Mouse (Mus musculus): ENCODE data around the gene Sfxn5.

Sfxn5 gene

DNA sequence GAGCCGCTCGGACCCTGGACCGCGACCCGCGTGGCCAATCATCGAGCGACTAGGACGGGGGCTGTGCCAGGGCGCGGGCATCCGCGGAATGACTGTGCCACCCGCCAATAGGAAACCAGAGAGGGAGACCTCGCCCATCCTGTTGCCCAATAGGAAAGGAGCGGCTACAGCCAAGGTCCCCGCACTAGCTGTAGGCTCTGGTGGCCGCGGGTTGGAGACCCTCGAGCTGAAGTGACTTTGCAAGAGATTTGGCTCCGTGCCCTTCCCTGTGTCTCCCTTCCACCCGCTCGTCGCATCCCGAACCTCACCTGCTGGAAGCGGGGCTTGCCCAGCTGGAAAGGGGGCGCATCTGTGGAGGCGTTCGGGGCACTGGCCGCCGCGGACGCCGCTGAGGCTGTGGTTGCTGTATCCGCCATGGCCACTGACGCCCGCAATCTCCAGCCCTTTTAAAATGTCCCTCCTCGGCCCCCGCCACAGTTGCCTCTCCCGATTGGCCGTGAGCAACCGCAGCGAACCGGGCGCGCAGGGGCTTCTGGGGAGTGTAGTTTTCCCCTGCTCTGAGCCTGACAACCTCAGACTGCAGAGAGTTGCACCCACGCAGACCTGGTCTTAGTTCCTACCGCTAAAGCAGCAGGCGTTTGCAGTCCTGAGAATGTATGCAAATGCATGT, at the start of gene Sfxn5:
TSS of gene Sfxn5 (minus strand) at position 423 of the 670 bp plus-strand sequence.
- peak; percentile 96 for DNase-seq

DNA sequence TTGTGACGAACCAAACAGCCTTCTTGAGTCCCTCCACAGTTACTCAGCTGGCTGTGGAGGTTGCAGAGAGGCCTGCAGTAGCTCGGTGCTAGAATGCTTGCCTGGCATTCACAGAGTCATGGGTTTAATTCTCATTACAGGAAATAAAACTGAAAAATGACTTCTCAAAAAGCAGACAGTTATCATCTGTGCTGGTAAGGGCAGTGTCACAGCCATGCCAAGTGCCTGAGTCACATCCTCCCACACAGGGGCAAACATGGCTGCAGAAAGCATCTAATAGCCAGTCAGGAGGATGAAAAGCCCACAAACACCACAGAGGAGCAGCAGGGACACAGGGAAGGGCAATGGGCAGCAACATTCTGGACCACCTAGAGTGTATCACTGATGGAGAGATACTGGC, 49.6 kb upstream of the Sfxn5 start:
- DNase-seq, result no peak

DNA sequence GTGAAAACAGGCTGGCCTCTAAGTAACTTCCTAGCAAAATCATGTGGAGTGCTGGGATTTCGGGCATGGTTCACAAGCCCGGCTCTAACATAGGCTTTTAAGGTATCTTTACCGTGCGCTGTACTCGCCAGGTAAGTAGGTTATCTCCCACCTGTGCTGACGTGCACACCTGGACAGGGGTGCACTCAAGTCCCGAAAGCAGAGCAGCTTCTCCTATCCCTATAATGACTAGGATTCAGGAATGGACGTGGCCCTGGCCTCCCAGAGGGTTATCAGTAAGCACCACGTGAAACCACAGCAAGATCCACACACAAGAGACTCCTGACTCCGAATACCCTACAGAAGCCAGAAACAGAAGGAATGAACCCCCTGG, 48.4 kb upstream of the Sfxn5 start:
- no peak for DNase-seq

DNA sequence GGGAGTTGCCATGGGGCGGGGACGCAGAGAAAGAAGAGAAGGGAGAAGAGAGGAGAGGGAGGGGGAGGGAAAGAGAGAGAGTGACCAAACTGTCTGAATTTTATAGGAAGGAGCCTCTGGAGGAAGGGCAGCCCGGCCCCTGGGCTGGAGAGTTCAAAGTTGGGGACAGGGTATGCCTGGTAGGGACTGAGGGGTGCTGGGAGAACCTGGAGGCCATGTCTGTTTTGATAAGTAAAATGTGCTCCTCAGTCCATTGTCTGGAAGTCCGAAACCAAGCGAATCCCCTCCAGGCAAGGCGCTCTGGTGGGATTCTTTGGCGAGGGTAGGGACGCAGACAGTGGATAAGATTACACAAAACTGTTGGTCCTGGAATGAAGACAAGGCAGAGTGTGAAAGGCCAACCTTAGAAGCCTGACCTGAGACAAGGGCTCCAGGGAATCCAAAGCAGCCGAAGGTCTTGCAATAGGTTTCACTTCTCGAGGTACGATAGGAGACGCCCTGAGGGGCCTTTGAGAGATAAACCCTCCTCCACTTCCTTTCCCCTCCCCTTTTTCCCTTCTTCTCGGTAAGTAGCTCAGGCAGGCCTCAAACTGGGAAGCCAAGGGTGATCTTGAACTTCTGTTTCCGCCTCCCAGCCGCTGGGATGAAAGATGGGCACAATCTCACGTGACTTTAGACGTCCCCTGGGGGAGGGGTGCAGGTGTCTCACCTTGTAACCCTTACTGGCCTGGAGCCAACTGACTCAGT, 47.9 kb upstream of the Sfxn5 start:
- peak; percentile 29 for DNase-seq

DNA sequence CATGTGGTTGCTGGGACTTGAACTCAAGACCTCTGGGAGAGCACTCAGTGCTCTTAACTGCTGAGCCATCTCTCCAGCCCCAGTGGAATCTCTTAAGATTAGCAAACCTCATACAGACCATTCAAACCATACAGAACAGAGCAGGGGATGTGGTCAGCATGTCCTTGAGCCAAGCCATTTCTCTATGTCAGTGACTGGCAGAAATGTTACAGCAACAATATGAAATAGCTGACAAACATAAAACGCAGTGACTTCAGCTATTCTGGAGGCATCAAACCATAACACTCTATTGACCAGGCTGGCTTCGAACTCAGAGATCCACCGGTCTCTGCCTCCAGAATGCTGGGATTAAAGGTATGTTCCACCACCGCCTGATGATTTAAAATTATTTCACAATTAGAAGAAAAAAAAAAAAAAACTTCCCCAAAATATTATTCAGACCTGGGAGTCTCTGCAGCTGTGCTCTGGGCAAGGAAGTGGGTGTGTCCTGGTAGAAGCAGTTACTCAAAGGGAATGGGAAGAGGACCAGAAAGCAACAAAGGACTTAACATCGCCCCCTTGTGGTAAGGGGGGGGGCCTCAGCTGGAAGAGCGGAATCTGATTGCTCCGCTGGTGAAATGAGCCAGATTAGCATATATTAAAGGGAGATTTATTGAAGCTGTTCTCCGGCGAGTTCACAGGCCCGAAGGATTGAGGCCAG, 47.1 kb upstream of the Sfxn5 start:
- DNase-seq, result peak; percentile 94

DNA sequence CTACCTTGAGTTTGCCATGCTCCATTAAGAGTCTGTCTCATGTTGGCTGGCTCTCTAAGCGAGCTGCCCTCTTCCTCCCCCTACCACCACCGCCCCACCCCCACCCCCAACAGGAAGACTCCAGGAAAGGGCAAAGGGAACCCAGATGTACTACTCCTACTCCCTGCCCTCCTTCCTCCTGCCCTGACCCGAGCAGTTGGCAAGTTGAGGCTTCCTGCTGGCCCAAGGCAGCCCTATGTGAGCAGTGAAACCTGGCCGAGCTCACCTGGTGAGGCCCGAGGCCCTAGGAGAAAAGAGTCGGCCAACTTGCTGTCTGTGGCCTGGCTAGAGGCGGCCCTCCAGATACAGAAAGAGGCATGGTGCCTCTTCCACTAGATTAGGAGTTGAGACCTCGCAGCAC, 45.4 kb upstream of the Sfxn5 start:
- DNase-seq, result peak; percentile 53

DNA sequence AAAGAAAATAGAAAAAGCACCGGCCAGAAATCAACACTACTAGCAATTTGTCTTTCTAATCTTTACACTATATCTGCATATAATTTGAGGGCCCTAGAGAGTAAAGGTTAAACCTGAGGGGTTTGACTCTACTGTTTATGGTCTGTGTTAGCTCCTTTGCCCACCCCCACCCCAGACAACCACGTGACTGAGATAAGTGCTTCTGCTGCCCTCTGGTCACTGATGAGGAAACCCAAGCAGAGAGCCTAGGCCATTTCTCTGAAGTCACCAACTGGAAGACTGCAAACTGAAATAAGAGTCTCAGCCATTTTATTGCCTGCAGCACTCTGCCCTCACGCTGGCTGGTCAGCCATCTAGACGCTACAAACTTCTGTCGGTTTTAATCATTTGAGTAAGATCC, 44.7 kb upstream of the Sfxn5 start:
- DNase-seq, result no peak

DNA sequence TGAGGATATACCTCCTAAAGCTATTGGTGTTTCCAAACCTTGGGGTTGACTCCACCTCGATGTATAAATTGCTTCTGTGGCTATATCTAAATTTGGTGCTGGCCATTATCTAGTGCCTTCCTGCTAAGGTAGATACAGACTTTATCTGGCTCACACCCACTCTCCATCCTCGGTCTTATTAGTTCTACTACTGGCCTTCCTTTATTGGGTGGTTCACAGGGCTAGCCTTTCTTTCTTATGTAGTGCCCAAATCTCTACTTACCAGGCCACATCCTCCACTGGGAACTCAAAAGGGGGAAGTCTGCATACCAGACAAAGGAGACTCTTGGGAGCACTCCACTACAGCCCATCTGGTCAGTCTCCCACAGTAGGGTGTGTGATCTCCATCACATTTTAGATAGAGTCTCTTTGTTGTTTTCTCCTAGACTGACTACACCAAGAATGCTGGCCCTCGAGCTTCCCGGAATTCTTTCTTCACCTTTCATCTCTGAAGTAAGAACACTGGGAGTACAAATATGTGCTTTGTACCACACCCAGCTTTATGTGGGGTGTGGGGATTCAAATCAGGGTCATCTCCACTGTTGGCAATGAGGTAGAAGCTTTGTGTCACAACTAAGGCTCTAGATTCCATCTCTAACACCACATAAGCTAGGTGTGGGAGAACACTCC, 44.0 kb upstream of the Sfxn5 start:
- no peak for DNase-seq

DNA sequence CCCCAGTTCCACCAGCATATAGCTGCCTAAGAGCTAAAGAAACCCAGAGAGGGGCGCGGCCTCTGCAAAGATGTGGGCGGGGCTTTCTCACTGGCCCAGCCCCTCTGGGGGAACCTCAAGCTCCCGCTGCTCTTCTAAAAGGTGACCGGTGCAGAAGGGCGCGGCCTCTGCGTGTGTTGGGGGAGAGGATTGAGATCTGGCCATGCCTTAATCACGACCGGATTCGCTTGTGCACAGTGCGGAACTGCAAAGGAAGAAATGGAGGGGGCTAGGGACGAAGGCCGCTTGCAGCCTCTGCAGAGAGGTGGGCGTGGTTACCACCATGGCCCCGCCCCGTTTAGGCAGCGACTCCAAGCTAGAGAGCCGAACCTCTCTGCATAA, 41.5 kb upstream of the Sfxn5 start:
- peak; percentile 98 for DNase-seq

DNA sequence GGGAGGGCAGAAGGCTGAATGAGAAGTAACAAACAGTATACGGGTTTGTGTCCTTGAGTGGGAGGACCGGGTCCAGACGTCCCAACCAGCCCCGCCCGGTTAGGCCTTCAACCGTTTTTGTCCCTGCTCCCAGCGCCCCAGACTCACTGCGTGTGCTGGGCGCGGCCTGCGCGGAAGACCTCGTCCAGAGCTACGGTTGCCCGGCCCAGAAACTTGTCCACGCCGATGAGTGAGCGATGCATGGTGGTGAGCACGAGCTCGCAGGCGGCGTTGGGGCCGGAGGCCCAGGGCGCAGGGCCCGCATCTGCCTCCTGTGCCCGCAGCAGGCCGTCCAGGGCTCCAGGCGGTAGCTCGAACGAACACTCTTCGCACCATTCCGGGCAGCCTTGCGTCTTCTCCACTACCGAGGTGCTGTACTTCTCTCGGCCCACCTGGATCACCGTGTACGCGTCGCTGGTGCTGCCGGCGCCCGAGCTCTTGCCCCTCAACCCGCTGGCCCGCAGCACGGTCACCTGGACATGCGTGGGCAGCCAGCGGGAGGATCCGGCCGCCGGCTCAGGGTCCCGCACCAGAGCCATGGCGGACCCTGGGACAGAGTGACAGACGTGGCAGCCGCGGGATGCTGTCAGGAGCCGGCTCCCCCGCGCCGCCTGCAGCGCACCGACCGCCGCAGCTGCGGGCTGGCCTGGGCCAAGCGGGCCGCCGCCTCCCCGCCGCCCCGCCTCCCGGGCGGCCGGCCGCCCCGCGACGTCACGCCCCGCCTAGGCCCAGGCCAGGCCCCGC, 40.9 kb upstream of the Sfxn5 start, which contains the start of gene Rab11fip5:
TSS of gene Rab11fip5 (minus strand) at position 684 of the 783 bp plus-strand sequence.
- peak; percentile 50 for DNase-seq

DNA sequence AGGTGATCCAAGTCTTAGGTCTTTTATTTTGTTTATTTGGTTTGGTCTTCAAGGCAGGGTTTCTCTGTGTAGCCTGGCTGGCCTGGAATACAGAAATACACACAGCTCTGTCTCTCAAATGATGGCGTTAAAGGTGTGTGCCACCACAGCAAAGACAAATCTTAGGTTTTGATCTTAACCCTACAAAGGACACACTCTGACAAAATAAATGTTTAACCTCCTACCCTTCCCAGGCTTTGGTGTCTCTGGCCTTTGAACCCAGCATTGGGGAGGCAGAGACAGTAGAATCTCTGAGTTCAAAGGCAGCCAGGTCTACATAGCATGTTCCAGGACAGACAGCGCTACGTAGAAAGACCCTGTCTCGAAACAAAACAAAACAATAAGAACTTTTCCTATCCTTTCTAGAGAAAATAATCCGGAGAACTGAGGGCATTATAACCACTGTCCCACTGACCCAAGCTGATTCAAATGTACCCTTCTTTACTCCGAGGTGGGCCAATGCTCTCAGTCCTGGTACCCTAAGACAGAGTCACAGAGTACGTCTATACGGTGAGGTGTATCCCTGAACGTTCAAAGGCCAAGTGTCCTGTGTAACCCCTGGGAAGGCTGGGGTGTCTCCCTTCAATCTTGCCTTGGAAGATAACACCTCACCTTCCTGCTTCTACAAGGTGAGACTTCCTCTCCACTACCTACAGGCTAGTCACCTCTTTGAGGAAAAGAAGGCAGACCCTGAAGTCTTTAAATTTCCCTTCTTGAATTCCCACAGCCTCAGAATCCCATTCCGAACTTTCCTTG, 40.0 kb upstream of the Sfxn5 start:
- peak; percentile 66 for DNase-seq

DNA sequence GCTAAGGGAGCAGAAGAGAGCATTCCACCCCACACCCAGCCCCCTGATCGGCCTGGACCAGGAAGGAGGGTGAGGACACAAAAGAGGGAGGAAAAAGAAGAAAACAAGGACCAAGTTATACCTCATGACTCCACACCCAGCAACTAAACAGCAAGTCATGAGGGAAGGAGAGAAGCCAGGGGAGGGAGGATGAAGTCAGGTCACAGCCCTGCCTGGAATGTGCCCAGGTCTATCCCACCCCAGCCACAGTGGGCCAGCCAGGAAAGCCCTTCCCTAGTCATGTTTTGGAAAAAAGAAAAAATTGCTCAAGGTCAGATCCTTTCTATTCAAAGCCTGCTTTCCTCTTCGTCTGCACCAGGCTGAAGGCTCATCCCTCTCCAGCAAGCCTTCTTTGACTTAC, 39.3 kb upstream of the Sfxn5 start:
- DNase-seq, result peak; percentile 41

DNA sequence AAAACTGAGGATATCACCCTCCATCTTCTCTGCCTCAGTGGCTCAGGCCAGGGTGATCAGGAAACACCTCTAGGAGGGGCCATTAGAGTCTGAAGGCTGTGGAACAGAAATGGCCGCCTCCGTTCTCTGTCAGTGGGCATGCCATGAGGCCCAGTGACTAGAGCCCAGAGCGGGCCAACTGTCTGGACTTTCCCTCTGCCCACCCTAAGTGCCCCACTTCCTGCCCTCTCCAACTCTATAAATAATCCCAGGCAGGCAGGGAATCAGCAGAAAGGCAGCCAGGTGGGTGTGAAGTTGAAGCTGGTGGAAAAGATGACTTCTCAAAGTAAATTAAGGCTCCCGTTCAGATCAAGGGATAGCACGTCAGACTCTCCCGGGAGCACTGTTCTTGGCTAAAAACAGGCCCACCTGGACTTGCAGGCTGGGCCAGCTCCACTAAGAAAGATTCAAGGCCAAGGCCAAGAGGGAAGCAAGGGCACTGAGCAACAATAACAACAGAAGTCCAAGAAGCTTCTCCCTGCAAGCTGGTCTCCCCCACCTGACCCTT, 38.7 kb upstream of the Sfxn5 start:
- DNase-seq, result no peak

DNA sequence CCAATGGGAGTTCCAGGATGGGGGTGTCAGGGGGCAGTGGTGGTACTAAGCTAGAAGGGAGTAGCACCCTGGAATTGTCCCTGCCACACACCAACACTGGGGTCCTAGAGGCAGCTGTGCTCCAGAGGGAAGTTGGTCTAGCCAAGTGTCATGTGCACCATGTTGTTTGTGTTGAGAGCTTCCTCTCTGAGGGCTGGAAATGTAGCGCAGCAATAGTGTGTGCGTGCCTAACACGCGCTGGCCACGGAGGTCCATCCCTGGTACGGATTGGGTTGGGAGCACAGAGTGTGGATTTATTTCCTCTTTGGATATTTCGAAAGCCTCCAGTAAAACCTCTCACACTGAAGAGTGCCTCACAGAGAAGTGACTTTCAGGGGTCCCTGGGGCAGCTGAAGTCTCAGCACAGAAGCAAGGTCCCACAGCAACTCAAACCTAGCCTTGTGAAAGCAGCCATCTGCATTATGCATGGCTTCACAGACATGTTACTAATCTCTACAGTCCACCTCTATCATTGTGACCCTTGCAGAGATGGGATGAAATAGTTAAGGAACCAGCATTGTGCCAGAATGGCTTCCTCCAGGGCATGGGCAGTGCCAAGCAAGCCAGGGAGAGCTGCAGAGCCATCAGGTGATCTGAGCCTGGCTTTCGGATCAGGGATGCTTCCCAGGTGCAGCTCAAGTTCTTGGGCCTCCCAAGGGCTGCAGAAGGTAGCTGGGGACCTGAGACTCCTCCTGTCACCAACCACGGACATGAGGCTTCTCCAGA, 37.6 kb upstream of the Sfxn5 start:
- no peak for DNase-seq

DNA sequence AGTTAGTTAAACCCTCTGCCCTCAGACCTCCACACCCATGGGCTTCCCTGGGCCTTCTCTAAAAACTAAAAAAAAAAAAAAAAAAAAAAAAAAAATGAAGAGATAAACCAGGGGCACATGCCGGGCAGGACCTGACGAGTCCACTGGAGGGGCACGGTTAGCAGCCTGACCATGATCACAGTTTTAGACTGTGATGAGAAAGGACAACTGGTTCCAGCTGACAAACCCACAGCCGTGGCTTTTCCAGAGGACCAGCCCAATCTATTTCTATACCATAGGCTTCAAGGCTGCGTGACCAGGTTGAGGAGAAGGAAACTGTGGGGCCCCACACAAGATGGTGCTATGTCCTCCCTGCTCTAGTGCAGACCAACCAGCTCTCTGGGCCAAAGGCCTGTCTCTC, 36.8 kb upstream of the Sfxn5 start:
- peak; percentile 9 for DNase-seq

DNA sequence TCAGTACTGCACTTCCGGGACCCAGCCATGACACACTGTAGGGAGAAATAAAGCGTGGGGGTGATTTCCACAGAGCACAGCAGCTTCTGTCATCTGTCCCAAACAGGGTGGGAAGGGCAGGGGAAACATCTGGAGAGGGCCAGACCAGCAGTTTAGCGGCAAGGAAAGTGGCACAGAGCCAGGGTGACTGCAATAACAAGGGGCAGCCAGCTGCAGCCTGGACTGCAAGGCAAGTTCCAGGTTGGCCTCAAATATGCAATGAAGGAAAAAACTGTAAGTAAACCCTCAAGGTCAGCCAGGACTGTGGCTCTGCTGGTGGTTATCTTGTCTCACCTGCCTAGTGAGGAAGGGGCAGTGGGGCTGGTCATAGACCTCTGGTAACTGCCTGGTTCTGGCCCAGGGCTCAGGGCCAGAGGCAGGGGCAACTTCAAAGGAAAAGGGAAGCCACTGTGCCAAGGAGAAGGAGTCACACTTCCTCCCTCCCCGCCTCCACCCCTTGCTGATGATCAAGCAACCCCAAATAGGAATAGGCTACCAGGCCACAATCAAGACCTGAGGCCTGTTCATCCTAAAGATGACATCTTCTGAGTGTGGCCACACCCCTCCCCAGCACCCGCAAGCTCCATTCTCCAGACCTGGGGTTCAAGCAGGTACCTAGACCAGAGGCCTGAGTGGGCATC, 36.1 kb upstream of the Sfxn5 start:
- DNase-seq, result peak; percentile 76

DNA sequence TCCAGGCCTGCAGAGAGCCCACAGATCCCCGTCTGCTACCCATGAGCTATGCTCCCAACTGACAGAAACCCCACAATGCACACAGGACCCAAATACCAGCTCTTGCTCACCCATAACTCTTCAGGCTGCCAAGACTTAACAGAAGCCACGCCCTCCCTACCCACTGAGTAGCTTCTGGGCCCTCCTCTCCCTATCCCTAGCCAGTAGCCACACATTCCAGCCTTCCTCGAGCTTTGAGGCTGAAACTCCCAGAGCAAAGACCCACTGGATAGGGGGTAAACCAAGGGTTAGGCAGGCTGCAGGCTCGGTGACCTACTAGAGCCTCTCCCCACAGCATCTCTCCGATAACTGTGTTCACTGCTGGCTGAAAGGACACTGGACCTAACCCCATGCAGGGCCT, 35.5 kb upstream of the Sfxn5 start:
- peak; percentile 69 for DNase-seq

DNA sequence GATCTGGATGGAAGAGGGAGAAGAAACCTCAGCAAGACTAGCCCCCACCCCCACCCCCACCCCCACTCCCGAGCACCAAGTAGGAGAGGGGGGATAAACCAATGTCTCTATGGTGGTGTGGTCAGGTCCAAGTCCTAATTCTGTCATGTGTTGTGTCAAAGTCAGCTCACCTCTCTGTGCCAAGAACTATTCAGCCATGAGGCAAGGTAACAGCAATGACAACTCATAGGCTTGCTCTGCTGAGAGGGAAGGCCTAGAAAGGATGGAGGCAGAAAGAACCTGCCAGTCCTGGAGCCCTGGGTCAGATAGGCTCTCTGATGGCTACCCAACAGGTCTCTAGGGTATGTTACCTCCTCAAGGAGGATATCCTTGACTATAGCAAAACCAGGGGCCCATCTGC, 34.9 kb upstream of the Sfxn5 start:
- no peak for DNase-seq

DNA sequence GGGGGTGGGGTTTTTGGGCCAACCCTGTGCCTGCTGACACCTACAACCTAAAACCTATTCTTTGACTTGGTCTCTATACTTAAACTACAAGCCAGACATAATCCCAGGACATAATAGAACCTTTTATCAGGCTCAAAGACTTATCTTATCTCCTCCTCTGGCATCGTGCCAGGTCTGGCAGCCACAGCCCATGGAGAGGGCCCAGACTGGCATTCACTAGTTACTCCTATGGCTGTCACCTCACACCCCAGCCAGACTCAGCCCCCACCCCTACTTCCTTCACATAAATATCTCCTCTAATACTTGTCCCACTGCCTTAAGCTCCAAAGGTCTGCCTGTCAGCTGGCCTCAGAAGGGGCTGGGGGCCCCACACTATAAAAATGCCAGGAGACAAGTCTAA, 33.2 kb upstream of the Sfxn5 start:
- DNase-seq, result no peak

DNA sequence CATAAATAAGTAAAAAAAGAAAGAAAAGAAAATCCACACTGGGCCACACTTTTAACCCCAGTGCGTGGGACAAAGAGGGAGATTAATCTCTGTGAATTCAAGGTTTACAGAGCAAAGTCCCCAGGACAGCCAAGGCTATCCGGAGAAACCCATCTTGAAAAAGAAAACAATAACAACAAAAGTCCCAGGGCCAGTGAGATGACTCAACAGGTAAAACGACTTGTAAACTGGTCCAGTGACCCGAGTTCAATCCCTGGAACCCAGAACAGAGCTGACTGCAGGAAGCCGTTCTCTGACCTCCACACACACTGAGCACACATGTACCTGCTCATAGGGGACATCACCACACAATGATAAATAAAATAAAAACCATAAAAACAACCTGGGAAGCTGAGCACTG, 31.2 kb upstream of the Sfxn5 start:
- DNase-seq, result no peak

Measured in kidney, adult 9 months (tissue).